Mouse (Mus musculus): ENCODE results near the gene Pick1.
"Not testable (repeated sequence)": the region's sequence is repeated elsewhere in the genome, so short reads cannot be mapped to it uniquely, and the experiment has no call there.

Gene Pick1

DNA sequence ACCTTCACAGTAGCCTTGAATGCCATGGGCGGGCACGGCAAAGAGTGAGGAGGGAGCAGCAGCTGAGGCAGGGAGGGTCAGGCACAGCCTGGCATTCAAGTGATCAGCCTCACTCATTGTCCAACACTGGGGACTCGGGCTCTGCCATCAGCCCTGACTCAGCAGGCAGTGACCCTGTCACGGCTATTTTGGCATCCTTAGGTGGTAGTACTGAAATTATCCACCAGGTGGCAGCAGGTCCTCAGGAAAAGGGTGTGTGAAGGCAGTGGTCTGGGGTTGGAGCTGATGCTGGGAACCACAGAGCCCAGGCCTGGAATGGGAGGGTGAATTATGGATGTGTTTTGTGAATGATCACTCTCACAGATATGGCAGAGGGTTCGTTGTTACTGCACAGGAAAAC, 4.3 kb upstream of the Pick1 start:
- peak; percentile 62 to 81 for DNase-seq (ENCODE audit: low read depth in 1 of 2, low spot score in 2 of 2)

GRCm38 (mm10) chr15:79225780-79226179, 3.2 kb upstream of the Pick1 start:
- DNase-seq (ENCODE audit: low read depth in 1 of 2, low spot score in 2 of 2), result not testable (repeated sequence)

GRCm38 (mm10) chr15:79235268-79235667, 6.3 kb downstream of the Pick1 start:
- DNase-seq (ENCODE audit: low read depth in 1 of 2, low spot score in 2 of 2), result no peak

DNA sequence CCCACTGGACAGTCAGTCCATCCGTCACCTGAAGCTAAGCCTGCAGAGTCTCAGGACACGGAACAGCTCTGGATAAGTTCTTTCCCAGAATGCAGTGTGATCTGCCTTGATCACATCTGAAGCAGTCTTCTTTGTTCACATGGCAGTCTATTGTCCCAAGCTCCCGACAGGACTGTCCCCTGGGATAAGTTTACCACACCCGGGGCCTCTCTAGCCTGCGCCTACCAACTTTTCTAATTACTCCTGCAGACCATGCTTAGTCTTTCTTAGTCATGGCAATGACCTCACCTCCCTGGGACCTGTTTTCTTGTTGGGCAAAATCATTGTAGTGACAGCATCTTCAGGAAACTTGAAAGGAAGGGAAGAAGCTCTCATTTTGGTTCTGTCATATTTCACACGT, 9.1 kb downstream of the Pick1 start:
- DNase-seq (ENCODE audit: low read depth in 1 of 2, low spot score in 2 of 2), result no peak

- DNase-seq (ENCODE audit: low read depth in 1 of 2, low spot score in 2 of 2), result no peak
Observed at GRCm38 (mm10) chr15:79242574-79243233, 13.7 kb downstream of the Pick1 start.

- peak; percentile 83 to 86 for DNase-seq (ENCODE audit: low read depth in 1 of 2, low spot score in 2 of 2)
Observed at GRCm38 (mm10) chr15:79243234-79244042, 14.5 kb downstream of the Pick1 start.

DNA sequence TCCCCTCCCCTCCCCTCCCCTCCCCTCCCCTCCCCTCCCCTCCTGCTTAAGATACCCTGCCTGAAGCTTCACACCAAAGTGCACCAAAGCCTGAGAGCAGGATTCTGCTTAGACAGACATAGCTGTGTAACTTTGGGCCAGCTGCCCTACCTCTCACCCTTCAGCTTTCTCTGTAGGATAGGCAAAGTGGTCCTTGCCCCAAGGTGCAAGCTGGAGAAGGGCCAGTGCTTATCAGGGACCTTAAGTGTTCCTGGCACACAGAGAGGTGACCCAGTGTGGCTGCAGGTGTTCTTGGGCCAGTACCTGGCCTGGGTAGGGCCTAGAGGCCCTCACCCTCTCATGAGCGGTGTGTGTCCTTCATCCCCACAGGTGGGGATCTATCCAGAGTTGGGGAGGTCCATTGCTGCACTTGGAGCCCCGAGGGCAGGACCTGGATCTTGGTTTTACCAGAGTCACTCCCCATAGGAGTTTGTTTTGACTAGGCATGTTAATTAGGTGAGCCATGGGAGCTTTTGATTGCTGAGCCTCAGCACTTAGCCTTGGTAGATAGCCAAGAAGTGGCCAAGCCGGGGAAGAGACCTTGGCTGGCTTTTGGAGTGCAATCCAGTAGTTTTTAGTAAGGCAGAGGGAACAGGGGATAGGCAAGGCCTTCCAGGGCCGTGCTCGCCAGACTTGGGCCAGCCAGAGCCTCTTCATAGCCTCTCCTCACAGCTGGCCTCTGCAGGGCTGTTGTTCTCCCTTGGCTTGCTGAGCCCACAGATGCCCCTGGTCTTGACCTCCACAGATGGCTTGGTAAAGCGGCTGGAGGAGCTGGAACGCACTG, 15.3 kb downstream of the Pick1 start:
- DNase-seq (ENCODE audit: low read depth in 1 of 2, low spot score in 2 of 2), result no peak

GRCm38 (mm10) chr15:79245321-79245720, 16.3 kb downstream of the Pick1 start:
- DNase-seq (ENCODE audit: low read depth in 1 of 2, low spot score in 2 of 2), result no peak

DNA sequence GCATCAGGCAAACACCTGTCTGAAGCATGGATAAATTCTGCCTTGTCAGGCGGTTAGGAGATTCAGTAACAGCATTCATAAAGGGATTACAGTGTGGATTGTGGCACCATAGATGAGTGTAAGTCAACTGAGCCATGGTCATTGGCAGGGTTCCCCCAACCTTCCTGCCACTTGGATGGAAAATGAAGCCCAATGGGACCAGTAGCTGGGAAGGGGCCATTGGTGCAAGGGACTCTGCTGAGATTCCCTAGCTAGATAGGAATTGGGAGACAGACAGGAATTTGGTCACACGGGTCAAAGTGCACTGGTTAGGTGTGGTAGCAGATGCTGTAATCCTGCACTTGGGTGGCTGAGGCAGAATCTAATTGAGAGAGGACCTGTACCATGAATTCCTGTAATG, 21.3 kb downstream of the Pick1 start:
- no peak for DNase-seq (ENCODE audit: low read depth in 1 of 2, low spot score in 2 of 2)

DNA sequence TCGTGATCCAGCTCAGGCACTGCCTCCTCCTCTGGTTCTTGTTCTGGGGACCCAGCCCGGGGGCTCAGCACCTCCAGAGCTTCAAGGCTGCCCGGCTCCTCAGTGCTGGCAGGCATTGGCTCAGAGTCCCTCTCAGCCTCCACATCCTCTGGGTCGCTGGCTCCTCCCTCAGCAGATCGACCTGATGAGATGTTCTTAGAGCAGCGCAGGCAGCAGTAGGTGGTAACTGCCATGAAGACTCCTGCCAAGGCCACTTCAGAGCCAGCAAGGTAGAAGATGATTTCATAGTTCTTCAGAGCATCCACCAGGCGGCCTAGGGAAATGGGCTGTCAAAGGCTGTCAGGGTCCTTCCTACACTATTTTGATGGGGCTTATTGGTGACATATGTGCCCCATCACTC, 22.2 kb downstream of the Pick1 start:
- DNase-seq (ENCODE audit: low read depth in 1 of 2, low spot score in 2 of 2), result no peak

- no peak for DNase-seq (ENCODE audit: low read depth in 1 of 2, low spot score in 2 of 2)
Observed at GRCm38 (mm10) chr15:79251781-79252491, 23.0 kb downstream of the Pick1 start.

DNA sequence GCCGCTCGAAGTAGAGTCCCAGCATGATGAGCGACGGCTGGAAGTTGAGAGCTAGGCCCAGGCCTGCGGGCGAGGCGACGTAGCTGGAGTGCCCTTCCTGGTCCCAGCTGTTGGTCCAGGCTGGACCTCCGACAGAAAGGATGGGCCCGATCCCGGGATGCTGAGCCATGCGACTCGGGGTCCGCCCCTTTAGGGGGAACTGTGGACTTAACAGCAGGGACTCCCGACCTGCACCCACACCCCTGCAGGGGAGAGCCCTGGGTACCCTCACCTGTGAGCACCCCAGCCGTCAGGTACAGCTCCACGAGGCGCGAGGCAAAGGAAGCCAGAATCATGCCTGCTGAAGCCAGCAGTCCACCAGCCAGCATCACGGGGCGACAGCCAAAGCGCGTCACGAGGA, 23.6 kb downstream of the Pick1 start:
- DNase-seq (ENCODE audit: low read depth in 1 of 2, low spot score in 2 of 2), result no peak

GRCm38 (mm10) chr15:79254661-79255060, 25.7 kb downstream of the Pick1 start, which contains the start of gene Slc16a8:
Gene Slc16a8 (minus strand): TSS chr15:79254761.
- DNase-seq (ENCODE audit: low read depth in 1 of 2, low spot score in 2 of 2), result no peak

- DNase-seq (ENCODE audit: low read depth in 1 of 2, low spot score in 2 of 2), result no peak
Observed at GRCm38 (mm10) chr15:79258521-79258920, 29.5 kb downstream of the Pick1 start.

DNA sequence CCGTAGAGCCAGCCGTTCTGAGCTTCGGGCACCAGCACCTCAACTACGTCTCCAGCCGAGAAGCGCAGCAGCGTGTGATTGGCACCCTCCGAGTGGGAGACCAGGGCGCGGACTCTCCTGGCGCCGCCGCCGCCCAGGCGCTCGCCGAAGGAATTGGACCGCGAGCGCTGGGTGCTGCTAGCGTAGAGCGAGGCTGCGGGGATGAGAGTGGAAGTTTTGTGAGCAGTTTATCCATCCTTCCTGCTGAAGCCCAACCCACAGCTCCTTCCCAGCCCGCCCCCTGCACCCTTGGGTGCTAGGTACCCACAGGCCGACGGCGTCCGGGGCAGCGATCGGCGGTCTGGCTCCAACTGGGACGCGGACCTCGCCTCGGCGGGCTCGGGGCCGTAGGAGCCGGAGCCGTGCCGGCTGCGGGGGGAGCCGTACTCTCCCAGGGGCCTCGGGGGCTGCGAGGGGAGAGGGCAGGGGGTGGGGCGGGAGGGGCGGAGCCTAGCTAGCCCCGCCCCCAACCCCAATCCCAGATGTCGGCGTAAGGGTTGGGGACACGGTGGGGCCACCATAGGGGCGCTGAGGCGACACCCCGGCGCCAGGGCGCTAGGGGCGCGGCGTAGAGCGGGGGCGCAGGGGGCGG, 32.2 kb downstream of the Pick1 start:
- DNase-seq (ENCODE audit: low read depth in 1 of 2, low spot score in 2 of 2), result no peak

DNA sequence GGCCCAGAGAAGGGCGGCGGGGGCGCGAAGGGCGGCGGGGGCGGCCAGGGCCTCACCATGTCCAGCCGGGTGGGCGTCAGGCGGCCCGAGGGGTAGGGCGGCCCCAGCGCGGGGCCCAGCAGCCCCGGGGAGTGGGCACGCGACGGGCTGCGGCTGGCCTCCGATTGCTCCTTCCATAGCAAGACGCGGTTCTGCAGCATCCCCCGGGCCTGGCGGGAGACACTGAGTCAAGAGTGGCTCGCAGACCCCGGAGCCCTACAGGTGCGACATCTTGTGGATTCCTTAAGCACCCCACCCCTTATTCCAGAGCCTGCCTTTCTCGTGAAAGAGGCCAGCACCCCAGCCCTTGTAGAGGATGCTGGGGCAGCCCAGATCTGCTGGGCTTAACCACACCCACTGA, 32.8 kb downstream of the Pick1 start:
- no peak for DNase-seq (ENCODE audit: low read depth in 1 of 2, low spot score in 2 of 2)

DNA sequence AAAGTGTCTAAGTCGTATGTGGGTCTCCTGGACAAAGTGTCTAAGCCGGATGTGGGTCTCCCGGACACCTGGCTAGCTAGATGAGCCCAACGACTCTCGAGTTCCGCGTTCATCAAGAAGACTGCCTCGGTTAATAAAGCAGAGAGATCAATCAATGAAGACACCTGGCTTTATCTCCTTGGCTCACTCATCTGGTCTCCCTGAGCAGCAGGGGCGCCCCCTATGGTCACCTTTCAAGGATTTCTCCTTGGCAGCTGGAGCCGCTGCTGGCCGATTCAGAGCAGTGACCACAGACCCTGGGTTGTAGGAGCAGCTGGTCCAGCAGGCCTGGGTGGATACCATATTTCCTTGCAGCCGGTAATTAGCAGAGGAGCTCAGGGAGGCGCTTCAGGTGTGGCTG, 33.4 kb downstream of the Pick1 start:
- DNase-seq (ENCODE audit: low read depth in 1 of 2, low spot score in 2 of 2), result no peak

DNA sequence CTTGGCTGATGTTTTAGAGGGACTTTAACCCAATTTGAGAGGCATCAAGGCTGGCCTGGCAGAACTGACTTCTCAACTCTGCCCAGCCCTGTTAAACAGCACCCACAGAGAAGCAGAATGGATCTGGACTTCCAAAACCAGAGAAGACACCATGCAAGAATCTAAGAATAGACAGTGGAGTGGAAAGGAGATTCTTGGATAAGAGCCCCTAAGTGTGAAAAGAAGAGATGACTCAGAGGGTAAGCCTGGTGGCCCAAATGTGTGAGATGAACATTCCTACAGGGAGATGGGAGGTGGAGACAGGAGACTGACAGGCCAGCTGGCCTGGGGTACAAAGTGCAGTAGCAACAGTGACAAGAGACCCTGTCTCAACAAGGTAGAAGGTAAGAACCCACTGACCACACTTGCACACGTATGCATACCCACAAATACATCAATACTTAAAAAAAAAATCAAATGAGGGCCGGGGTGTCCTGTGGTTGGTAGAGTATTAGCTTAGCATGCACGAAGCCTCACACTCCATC, 33.9 kb downstream of the Pick1 start:
- DNase-seq (ENCODE audit: low read depth in 1 of 2, low spot score in 2 of 2), result no peak

DNA sequence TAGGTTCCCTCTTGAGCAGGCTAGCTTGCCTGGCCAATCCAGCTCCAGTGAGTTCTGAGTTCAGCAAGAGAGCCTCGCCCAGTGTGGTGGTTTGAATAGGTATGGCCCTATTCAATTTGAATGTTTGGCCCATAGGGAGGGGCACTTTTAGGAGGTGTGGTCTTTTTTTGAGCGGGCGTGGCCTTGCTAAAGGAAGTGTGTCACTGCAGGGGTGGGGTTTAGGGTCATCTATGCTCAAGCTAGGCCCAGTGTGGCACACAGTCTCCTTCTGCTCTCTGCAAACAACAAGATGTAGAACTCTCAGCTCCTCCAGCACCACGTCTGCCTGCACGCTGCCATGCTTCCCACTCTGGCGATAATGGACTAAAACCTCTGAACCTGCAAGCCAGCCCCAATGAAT, 34.8 kb downstream of the Pick1 start:
- DNase-seq (ENCODE audit: low read depth in 1 of 2, low spot score in 2 of 2), result no peak

DNA sequence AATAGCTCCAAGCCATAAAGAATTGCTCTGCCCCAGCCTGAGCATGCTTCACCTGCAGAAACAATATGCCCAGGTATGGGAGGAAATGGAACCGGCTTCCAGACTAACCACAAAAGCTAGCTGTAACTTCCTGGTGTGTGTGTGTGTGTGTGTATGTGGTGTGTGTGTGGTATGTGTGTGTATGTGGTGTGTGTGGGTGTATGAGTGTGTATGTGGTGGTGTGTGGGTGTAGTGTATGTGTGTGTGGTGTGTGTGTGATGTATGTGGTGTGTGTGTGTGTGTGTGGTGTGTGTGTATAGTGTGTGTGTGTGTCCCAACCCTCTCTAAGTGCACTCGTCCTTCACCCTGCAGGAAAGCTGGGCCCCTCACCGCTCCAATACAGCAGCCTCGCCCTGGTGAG, 36.4 kb downstream of the Pick1 start:
- no peak for DNase-seq (ENCODE audit: low read depth in 1 of 2, low spot score in 2 of 2)

Measured in monocyte, adult 2 months (primary cell).